Mouse (Mus musculus) testis, postnatal 14 days (tissue): ENCODE measurements around the gene Fam69a.
"Not testable (repeated sequence)": the region's sequence is repeated elsewhere in the genome, so short reads cannot be mapped to it uniquely, and the experiment has no call there.

ENCODE experiments used
- DNase-seq: peaks from one replicate; pipeline ENCODE4 v3.0.0; 2021; ENCODE audit warnings: low spot score

The Fam69a gene

DNA sequence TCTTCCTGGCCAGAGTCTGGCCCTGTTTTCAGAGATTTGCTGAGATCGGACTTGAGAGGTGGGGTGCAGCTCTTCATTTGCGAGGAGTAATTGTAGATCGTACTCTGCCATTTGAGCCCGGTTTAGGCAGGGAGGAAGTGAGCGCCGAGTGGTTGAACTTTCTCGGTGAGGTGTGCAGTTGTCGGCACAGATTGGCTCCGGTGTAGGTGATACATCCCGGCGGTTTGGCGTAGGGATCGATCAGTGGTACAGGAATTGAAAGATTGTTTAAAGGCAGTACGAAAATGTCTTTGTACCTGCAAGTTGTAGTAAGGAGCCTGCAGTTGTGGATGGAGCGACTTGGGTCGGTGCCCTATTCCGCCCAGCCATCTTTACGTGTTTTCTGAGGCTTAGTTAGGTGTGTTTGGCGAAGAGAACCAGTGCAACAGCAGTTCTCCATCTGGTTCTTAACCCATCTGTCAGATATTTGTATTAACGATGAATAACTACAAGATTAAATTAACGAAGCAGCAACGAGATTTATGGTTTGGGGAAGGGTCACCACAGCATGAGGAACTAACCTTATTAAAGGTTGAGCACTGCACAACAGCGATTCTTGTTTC lies 85.8 kb downstream of the Fam69a start:
- DNase-seq: no peak

DNA sequence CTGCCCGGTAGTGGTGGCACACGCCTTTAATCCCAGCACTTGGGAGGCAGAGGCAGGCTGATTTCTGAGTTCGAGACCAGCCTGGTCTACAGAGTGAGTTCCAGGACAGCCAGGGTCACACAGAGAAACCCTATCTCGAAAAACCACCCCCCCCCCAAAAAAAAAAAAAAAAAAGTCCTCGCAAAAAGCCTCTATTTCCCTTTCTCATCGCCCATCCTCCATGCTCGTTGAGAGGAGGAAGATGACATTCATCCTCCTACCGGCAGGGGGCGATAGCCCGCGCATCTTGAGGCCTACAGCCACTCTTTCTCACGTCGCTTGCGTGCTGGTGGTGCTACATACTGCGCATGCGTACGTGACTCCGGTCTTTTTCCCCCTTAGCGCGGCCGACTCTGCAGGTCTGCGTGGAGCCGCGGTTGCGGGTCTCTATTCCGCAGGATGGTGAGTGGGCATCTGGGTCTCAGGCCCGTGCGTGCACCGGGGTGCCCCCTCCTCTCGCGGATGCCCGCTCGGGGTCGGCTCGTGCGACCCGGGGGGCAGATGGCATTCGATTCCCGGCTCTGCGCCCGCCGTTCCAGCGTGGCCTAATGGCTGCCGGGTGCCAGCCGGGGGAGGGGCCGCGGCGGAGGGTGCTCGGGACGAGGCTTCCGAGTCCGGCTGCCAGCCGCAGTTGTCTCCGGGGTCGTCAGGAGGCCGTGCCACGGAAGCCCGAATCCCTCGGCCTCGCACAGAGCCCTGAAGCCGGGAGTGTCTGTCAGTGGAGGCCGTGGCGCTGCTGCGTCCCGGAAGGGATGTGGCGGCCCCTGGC lies 86.5 kb downstream of the Fam69a start, which contains the start of gene Rpl5:
Gene Rpl5 (plus strand): TSS at position 297 of the 808 bp plus-strand sequence.
- peak; percentile 96 for DNase-seq

DNA sequence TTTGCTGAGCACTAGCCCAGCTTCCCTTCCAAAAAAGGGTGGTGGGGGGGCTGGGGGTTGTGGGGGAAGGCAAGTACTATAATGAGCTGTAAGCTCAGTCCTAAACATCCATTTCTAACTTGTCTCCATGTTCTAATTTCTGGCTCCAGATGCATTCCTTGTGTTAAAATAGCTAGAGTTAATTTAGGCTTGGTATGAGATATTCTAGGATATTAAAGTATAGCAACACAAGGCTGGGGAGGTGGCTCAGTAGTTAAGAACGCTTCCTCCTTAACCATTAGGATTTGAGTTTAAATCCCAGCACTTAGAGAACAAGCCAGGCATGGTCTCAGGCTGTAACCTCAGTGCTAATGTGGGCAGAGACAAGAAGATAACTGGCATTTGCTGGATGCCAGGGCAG lies 90.6 kb downstream of the Fam69a start:
- no peak for DNase-seq

DNA sequence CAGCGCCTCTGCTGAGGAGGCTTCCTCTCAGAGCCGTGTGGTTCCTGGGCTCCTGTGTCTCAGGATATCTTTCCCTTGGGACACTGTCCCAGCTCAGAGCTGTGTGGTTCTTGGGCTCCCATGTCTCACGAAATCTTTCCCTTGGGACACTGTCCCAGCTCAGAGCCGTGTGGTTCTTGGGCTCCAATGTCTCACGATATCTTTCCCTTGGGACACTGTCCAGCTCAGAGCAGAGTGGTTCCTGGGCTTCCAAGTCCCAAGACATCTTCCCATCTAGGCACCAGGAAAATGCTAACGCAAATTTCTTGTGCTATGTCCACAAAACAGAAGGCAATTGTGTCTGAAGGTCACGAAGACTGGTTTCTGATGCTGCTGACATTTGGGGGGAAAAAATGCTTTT lies 92.2 kb downstream of the Fam69a start:
- DNase-seq: peak; percentile 43

DNA sequence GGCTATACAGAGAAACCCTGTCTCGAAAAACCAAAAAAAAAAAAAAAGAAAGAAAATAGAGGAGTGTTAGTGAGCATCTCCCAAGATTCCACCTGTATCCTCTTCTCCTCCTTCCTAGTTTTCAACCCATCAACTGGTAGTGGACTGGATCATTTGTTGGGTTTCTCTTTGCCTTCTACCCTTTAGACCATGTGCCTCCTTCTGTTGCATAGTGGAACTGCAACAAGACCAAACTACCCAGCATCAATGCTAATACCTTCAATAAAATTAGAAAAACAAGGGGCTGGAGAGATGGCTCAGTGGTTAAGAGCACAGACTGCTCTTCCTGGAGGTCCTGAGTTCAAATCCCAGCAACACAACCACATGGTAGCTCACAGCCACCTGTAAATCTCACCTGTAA lies 95.4 kb downstream of the Fam69a start:
- not testable (repeated sequence) for DNase-seq

DNA sequence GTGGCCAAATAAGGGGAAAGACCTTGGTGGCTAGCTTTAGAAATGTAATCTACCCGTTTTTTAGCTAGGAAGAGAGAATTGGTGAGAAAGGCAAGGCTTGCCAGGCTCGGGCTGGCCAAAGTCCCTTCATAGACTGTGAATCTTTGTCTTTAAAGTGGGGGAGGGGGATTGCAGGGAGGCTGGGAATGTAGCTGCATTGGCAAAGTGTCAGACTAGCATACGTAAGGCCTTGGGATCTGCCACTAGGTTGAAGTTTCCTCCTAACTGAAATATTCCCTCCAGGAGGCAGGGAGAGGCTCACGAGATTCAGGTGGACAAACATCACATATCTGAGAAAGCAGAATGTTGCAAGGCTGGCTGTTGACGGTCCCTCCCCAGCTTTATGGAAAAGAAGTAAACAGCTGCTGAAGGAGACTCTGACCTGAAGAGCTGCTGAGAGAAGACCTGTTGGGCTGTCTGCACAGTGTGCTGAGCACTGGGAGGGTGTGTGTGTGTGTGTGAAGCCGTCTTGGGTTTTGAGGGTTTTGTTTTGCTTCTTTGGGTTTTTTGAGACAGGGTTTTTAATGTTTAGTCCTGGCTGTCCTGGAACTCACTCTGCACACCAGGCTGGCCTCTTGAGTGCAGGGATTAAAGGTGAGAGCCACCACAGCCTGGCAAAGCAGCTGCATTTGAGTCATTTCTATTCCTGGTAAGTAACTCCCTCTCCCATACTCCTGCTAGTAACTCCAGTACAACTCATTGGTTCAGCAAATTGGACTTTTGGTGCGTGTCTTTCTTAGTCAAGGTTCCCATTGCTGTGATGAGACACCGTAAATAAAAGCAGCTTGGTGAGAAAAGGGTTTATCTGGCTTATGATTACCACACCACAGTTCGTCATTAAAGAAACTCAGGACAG lies 96.6 kb downstream of the Fam69a start:
- no peak for DNase-seq

DNA sequence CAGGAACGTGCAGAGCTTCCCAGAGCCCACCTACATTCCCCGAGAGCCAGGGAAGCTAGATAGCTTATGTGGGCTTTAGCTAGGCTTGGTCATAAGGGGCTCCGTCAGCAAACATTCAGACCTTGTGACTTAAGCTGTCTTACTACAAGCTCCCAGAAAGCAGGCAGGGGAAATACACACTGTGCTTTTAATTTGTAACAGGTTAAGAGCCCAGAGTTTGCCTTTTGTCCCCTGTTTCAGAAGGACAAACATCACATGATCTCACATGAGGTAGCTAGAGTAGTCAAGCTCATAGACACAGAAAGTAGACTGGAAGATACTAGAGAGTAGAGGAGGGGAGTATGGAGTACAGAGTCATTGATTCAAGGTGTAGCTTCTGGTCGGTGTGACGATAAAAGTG lies 106.2 kb downstream of the Fam69a start:
- no peak for DNase-seq

DNA sequence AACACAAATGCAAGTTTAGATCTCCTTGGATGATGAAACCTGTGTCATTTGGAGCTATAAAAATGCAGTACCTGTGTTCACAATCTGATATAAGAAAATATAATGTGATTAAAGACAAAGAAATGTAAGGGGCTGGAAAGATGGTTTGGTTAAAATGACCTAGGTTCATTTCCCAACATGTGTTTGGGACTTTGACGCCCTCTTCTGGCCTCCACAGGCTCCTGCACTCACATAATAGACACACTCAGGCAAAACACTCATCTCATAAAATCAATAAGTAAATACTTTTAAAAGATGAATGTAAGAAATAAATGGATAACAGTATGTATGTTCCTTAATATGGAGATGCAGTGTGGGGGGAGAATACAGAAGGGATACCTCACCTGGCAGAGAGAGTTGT lies 109.8 kb downstream of the Fam69a start:
- DNase-seq: no peak

DNA sequence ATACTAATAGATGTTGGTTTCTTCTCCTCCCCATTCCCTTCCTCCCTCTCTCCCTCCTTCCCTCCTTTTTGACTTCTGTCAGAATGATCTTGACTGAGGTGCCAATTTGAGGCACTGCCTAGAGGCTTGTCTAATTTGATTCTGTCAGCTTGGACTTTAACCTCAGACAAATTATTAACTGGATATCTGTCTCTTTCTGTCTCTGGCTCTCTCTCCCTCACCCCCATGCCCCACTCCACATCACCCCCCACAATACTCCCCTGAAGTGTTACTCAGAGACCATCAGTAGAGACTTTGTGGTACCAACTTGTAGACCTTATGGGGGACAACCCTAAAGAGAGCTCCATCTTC lies 111.6 kb downstream of the Fam69a start:
- DNase-seq: no peak

DNA sequence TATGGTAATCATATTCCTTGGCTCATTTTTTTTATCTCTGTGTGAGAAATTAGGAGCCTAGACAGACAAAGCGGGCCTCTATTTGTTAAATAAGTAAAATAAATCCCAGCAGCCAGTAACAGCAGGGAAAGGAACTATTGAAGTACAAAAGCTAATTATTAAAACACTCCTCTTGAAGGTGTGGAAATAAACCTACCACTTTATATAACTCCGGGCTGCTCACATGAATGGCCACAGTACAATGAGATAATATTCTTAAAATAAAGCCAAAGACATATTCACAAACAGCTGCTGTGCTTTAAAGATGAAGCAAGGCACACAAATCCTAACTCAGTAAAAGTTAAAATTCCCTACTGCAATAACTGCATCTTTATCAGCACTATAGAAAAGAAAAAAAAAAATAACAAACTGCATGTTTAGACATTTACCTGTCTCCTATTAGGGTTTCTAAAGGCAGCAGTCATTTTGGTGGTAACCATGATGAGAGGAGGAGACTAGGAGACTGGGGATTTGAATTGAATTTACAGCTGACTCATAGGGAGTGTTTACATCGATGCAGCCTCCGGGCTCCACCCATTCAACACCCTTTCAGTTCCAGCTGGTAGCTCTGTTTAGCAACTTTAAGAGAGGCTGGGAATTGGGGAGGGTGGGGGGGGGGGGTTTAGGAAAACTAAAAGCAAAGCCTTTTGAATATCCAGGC lies 112.2 kb downstream of the Fam69a start, which contains the start of gene Evi5:
Gene Evi5 (minus strand): TSS at position 547 of the 700 bp plus-strand sequence.
- DNase-seq: no peak

DNA sequence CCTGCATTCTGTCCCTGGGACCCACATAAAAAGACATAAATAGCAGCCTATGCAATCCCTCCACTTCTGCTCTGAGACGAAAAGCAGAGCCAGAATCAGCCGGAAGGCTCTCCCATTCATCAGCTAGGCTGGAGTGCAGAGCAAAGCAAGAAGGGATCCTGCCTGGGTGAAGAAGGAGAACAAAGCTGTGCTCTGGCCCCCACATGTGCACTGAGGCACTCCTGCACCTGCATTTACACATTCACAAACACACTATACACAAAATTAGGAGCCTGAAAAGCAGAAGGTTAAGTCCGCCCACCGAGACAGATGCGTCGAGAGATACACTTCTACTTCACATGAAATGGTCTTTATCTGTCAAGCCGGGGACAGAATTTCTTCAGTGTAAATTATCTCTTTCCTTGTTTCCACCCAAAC lies 113.0 kb downstream of the Fam69a start:
- DNase-seq: no peak

DNA sequence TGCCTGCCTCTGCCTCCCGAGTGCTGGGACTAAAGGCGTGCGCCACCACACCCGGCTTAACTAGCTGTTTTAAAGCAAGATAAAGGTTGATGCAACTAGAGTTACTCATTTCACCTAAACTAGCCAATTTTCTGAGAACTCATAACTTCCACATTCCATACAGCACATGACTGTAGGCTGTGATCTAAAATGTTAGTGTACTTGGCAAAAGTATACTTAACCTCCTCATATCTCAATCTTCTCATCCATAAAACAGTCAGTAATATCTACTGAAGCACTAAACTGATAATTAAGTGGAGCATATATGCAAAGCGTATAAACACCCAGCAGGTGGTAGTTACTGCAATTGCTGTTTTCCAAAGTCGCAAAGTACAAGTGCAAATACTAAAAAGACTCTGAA lies 113.6 kb downstream of the Fam69a start:
- no peak for DNase-seq

DNA sequence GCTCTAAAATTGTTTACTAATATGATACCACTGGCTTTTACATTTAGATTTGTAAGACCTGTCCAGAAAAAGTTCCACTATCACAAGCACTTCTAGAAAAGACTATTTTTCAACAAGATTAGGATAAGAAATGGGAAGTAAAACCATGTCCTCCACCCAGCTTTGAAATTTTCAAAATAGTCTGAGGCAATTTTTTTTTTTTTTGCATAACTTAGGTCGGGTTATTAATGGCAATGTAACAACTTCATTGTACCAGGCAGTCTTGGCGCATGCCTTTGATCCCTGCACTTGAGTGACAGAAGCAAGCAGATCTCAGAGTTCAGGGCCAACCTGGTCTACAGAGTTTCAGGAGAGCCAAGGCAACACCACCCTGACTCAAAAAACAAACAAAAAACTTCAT lies 117.2 kb downstream of the Fam69a start:
- no peak for DNase-seq

DNA sequence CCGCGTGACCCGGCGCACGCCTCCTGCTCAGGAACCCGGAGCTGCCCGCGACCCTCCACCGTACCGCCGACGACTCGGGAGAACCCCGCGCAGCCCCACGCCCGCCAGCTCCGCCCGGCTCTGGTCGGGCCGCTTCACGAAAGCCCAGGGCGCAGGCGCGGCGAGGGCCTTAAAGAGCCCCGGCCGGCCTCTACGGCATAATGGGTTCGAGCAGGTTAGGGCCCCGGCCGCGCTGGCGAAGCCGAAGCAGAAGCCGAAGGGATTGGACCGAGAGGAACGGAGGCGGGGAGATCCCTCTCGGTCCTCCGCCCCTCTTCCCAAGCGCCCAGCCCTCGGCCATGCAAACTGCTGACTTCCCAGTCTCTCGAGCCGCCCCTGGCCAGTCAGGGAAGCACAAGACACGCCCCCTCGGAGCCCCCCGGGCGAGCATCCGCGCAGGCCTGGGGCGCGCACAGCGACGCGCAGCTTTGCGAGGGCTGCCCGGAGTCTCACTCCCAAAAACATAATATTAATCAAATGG lies 117.9 kb downstream of the Fam69a start:
- DNase-seq: peak; percentile 93

DNA sequence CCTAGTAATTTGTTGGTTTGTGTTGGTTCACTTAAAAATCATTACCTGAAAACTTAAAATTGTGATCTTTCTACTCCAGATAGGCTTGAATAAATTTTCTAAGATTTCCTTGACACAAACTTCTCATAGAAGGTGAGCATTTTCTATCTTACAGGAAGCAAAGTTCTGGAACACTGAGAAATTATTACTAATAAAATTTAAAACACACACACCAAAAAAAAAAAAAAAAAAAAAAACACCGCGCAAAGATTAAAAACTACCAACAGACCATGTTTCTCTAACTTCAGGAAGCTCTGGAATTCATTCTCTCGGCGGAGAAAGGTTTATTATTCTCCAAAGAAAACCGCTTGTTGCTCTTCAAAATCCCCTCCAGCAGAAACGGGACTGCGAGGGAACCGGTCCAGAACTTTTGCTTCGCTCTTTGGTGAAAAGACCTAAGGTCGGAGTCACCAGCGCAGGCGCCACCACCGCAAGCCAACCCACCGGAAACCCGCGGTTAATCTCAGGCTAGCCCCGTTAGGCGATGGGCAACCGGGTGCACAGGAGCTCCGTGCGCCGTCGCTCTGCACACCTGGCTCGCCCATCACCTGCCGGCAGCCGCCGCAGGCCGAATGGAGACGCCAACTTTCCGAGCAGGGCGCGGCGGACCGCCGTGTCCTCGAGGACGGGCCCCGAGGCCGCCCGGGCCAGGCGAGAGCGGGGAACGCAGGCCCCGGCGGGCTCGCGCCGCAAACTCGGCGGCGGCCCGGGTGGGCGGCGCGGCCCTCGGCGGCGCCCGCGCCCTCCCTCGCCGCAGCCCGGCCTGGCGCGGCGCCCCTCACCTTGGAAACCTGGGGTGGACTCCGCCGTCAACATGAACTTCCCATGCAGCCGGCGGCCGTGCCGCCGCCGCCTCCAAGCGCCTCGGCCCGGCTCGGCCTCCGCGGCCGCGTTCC lies 118.6 kb downstream of the Fam69a start:
- peak; percentile 77 for DNase-seq

DNA sequence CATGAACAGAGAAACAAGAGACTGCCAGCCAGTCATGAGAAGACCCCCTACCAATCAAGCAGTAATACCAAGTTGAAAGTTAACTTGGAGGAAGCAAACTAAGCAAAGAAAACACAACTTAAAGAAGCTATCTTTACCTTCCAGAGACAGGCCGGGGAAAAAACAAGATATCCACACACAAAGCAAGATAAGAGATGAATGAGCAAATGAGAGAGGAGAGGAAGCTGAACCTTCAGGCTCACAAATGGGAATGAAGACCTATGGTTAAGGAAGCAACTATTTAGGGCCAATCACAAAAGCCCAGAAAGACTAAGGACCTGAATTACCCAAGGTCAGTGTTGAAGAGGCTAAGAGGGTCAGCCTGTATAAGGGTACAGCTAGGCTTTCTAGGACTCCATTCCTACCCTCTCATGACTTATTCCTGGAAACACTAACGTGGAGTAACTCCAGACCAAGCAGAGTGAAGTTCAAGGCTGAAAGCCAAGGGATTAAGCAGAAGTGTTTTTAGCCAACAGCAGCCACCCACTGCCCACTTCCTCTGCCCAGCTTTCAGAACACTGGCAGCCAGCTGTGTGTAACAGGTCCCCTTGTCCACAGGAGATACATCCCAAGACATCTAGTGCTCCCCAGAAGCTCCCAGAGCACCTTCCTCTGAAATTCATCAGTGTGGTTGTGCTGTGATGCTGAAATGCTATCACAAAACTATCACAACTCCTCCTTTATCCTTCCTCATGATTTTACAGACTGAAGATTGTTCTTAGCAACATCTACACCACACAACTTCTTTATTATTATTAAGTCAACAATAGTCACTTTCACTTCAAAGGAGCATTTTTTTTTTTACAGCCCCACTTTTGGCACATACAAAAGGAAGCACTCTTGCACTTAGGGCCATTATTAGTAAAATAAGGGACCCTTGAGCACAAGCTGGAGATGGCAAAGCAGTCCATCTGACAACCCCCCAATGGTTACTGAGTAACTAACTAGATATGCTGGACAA lies 120.5 kb downstream of the Fam69a start:
- DNase-seq: no peak

DNA sequence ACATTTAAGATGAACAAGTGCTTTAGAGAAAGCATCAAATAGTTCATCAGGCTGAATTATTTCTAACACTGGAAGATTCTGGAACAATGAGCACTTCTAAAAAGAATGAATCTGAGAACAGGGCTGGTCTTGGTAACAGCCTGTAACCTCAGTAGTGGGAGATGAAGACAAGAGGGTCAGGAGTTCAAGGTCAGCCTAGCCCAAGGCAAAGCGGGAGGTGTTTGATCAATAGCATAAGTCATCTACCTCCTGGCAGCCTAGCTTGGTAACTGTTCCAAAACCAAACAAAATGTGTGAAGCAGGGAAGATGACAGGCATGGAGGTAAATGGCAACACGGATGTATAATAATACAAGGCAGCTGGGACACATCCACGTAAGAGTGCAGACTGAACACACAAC lies 122.9 kb downstream of the Fam69a start:
- DNase-seq: peak; percentile 19

DNA sequence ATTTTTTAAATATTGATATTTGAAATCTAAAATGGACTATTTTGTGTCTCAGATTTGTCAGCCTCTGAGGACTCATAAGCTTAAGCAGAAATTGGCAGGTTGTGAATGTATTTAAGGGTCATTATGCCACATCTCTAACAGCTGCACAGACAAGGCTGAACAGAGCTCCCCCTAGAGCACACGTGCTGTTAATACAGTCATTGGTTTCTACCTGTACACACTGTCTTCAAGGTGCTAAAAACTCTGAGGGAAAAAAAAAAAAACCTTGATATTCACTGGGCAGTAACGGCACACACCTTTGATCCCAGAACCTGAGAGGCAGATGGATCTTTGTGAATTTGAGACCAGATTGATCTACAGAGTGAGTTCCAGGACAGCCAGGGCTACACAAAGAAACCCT lies 127.9 kb downstream of the Fam69a start:
- no peak for DNase-seq
